Mouse (Mus musculus) heart, postnatal 0 days (tissue): ENCODE measurements around the gene Cstb. TPM values are rescaled to one million over a fixed set of nuclear protein-coding genes. Genes with fewer than 3 reads are reported as not detected.
A peak's percentile ranks its signal among the peaks of the same experiment; 100 is the strongest.

ENCODE experiments used
- ATAC-seq: fragments of 200-750 bp; cut with Nextera tagmentation; 2 replicates; pipeline ENCODE4 v1.8.0; 2017; ENCODE audit warnings: low read depth, moderate number of reproducible peaks, moderate library complexity; ENCODE audit not compliant: insufficient read depth
- DNase-seq: peaks from one replicate; pipeline ENCODE4 v3.0.0-alpha.2; 2016; ENCODE audit warnings: low spot score
- H3K27ac ChIP-seq: fragments of 300-500 bp; sonication (generic); 2 replicates; pipeline ENCODE4 v1.5.1; 2014; ENCODE audit warnings: low read depth, mild to moderate bottlenecking
- H3K27me3 ChIP-seq: fragments of 300-500 bp; sonication (generic); 2 replicates; pipeline ENCODE4 v1.6.1; 2014; ENCODE audit warnings: low read length, mixed read lengths; ENCODE audit not compliant: control insufficient read depth, insufficient read depth
- H3K36me3 ChIP-seq: fragments of 300-500 bp; sonication (generic); replicated peaks from 2 replicates; pipeline ENCODE4 v1.6.1; 2014; ENCODE audit warnings: low read length, mixed read lengths; ENCODE audit not compliant: control insufficient read depth, insufficient read depth
- H3K4me1 ChIP-seq: fragments of 300-500 bp; sonication (generic); 2 replicates; pipeline ENCODE4 v1.6.1; 2014; ENCODE audit warnings: antibody characterized with exemption; ENCODE audit not compliant: control insufficient read depth, insufficient read depth
- H3K4me2 ChIP-seq: fragments of 300-500 bp; sonication (generic); 2 replicates; pipeline ENCODE4 v1.6.1; 2014; ENCODE audit warnings: low read depth, mild to moderate bottlenecking, low read length, moderate library complexity
- H3K4me3 ChIP-seq: fragments of 300-500 bp; sonication (generic); 2 replicates; pipeline ENCODE4 v1.5.1; 2014; ENCODE audit warnings: low read depth, low read length
- H3K9ac ChIP-seq: fragments of 300-500 bp; sonication (generic); replicated peaks from 2 replicates; pipeline ENCODE4 v1.6.1; 2014; ENCODE audit warnings: low read depth, low read length, mixed read lengths
- H3K9me3 ChIP-seq: fragments of 300-500 bp; sonication (generic); replicated peaks from 2 replicates; pipeline ENCODE4 v1.6.1; 2016; ENCODE audit warnings: low read length; ENCODE audit not compliant: control insufficient read depth
- CTCF ChIP-seq: IDR thresholded peaks from 2 replicates; pipeline ENCODE4 v1.5.1; 2016; ENCODE audit warnings: antibody characterized with exemption, control low read depth, low read depth
- EP300 ChIP-seq: IDR thresholded peaks from 2 replicates; pipeline ENCODE4 v1.6.1; 2016; ENCODE audit warnings: antibody characterized with exemption, low read depth
- WGBS: fragments of 180-500 bp; shearing (Covaris S2); extraction: QIAGEN DNeasy Blood & Tissue Kit; methylation state at CpG from one replicate; pipeline ENCODE4 v1.1.7; 2014; 5-methylcytosine and 5-hydroxymethylcytosine counted together
- polyA plus RNA-seq: library from polyadenylated mRNA; unstranded; fragments of >200 nt; fragmentation: Nextera tagmentation; extraction: Ambion mirVana; gene quantifications from 2 replicates; pipeline ENCODE4 v1.2.1, GENCODE M21; 2015
- total RNA-seq: library from RNA; depleted of rRNA; stranded (reverse); fragments of >200 nt; gene quantifications from 2 replicates; pipeline ENCODE4 v1.2.3, GENCODE M21; 2014; ENCODE audit warnings: low replicate concordance

Gene Cstb
- total and polyA plus RNA-seq, 2 experiments from 2014 or later = 99.5 to 153 TPM

DNA sequence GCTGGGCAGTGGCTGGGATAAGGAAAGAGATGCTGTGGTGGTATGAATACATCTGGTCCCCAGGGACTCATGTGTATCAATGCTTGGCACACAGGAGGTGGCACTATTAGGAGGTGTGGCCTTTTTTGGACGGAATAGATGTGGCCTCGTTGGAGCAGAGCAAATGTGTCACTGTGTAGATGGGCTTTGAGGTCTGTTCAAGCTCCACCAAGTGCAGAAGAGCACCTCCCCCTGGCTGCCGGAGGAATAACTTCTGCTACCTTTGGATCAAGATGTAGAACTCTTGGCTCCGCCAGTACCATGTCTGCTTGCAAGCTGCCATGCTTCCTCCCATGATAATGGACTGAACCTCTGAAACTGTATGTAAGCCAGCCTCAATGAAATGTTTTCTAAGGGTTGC is 36.3 kb downstream of the Cstb start:
- ATAC-seq (no peak), DNase-seq (no peak)
- 71% methylated on average over 4 of the region's 4 CpGs for WGBS
- Histone ChIP-seq H3K9ac (no peak overlapping the region), H3K4me3 (no peak overlapping the region), H3K4me1 (peaks cover 5% of the 10 kb centered on the region; the same call in 1 of the 2 replicates), H3K36me3 (no peaks in the 10 kb centered on the region), H3K27me3 (no peaks in the 10 kb centered on the region), H3K9me3 (no peaks in the 10 kb centered on the region), H3K4me2 (no peak overlapping the region), H3K27ac (no peak overlapping the region)
- TF ChIP-seq EP300 (no peak), CTCF (peak; percentile 16; the same call in 1 of the 2 replicates)

DNA sequence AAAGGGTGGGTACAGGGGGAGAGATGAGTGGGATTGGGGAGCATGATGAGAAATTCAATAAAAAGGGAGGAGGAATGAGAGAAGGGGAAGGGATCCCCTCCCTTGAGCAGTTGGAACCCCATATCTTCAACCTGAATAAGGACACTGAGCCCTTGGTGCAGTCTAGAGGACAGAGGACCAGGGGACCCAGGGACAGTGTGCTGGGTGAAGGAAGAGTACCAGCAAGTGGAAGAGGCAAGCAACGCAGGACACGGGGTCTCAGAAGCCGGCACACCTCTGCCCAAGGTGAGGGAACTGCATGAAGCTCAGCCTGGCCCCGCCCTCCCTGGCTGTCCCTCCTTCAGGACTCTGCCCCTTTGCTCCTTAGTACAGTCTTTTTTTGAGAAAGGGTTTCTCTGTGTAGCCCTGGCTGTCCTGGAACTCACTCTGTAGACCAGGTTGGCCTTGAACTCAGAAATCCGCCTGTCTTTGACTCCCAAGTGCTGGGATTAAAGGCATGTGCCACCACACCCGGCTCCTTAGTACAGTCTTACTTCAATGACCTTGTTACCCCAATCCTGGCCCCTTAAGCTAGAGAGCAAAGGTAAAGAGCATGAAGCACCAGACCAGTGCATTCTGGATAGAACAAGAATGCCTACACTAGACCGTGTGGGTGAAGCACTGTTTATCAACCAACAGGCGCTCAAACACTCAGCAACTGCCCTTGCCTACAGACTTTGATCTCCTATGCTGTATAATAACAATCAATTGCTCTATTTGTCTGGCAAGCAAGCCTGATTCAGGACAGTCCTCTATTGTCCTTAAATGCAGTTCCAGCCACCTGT is 37.7 kb downstream of the Cstb start:
- Histone ChIP-seq H3K36me3 (no peaks in the 10 kb centered on the region), H3K9ac (no peak overlapping the region), H3K27me3 (no peaks in the 10 kb centered on the region), H3K9me3 (no peaks in the 10 kb centered on the region), H3K27ac (no peak overlapping the region), H3K4me1 (peaks cover 5% of the 10 kb centered on the region; the same call in 1 of the 2 replicates), H3K4me2 (peak overlapping the region; percentile 89; the same call in 1 of the 2 replicates), H3K4me3 (no peak overlapping the region)
- WGBS = 76% methylated on average over 8 of the region's 8 CpGs
- TF ChIP-seq CTCF = no peak
- DNase-seq = no peak
- ATAC-seq = no peak

DNA sequence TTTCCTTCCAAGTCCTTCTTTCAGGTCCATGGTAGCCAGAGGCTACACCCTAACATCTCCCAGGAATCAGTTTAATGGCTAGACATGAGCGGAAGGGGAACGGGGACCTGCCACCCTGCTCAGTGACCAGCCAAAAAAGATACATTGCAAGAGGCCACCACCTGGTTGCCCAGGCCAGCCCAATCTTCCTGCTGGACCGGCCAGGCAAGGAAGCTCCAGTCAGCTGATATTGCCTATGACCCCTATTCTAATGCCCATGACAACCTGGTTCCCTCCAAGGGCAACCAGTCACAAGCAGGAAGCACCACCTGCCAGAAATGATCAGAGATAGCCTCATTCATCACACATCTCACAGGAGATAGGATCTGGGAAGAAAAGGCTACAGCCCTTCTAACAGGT is 38.3 kb downstream of the Cstb start:
- H3K4me1 ChIP-seq = peaks cover 5% of the 10 kb centered on the region; the same call in 1 of the 2 replicates
- peak overlapping the region; percentile 89 for H3K4me2 ChIP-seq
- H3K27me3 ChIP-seq = no peaks in the 10 kb centered on the region
- no peaks in the 10 kb centered on the region for H3K9me3 ChIP-seq
- H3K9ac ChIP-seq = peak overlapping the region; percentile 47; the same call in 1 of the 2 replicates
- H3K27ac ChIP-seq = no peak overlapping the region
- DNase-seq = no peak
- TF ChIP-seq CTCF = no peak
- H3K4me3 ChIP-seq = peak overlapping the region; percentile 66
- no peaks in the 10 kb centered on the region for H3K36me3 ChIP-seq
- WGBS = 82% methylated on average over 3 of the region's 3 CpGs
- ATAC-seq = no peak

DNA sequence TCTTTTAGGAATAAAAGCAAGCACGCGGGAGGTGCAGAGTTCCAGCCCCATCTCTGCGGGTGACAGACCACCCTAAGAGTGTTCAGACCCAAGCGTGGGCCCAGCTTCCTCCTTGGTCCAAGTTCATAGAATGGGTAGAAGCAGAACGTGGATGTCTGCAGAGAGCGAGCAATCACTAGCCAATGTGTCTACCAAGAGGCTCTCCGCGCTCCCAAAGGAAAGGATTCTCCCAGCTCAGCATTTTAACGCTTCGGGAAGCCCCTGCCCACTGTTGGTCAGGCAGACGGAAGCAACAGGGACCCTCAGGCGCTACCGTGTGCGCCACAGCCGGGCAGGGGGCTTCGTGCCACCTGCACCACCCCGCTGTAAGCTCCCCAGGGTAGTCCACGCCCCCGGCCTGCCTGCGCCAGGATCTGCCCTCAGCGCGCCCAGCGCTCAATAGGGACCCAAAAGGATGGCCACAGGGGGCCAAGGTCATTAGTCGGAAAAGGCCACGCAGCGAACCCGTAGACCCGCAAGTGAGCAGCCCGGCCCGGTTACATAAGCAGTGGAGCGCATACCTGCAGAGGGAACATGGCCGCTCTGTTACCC is 38.8 kb downstream of the Cstb start:
- peak overlapping the region; percentile 89 for H3K4me2 ChIP-seq
- no peaks in the 10 kb centered on the region for H3K36me3 ChIP-seq
- no peaks in the 10 kb centered on the region for H3K27me3 ChIP-seq
- H3K27ac ChIP-seq = peak overlapping the region; percentile 16; the same call in 1 of the 2 replicates
- DNase-seq (no peak), ATAC-seq (peak; percentile 21)
- H3K9ac ChIP-seq = peak overlapping the region; percentile 47
- H3K4me1 ChIP-seq = peaks cover 5% of the 10 kb centered on the region; the same call in 1 of the 2 replicates
- H3K9me3 ChIP-seq = no peaks in the 10 kb centered on the region
- peak overlapping the region; percentile 66 for H3K4me3 ChIP-seq
- TF ChIP-seq EP300 (no peak), CTCF (no peak)
- WGBS = 2% methylated on average over 32 of the region's 32 CpGs

DNA sequence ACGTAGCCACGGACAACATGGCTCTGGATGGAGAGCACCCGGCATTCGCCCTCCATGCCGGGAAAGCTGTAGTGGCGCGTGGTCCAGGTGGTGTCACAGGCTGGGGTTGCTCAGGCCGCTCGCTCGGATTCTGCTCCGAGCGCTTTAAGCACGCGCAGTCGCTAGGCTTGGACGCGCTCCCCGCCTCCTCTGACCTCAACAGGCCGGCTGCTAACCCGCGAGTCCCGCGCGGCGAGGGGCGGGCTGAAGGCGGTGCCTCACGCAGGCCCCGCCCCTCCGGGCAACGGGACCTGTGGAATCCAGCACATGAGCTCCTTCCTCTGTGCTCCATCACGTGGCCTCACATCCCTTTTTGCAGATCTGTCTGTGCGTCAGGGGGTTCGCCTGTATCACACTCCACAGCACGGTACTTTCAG is 39.3 kb downstream of the Cstb start, which contains the start of gene Pdxk:
Pdxk (minus strand) TSS at position 184 of the 416 bp plus-strand sequence.
- 0% methylated on average over 35 of the region's 35 CpGs for WGBS
- peak; percentile 77 for DNase-seq
- H3K27ac ChIP-seq = peak within 1 kb of the TSS; percentile 16; the same call in 1 of the 2 replicates
- H3K4me1 ChIP-seq = peaks cover 5% of the 10 kb centered on the region; the same call in 1 of the 2 replicates
- H3K4me2 ChIP-seq = peak within 1 kb of the TSS; percentile 89
- no peaks in the 10 kb centered on the region for H3K27me3 ChIP-seq
- peak within 1 kb of the TSS; percentile 66 for H3K4me3 ChIP-seq
- TF ChIP-seq CTCF (no peak), EP300 (no peak)
- H3K9me3 ChIP-seq = no peaks in the 10 kb centered on the region
- H3K9ac ChIP-seq = peak within 1 kb of the TSS; percentile 47
- ATAC-seq = peak; percentile 91
- no peaks in the 10 kb centered on the region for H3K36me3 ChIP-seq
